Mouse (Mus musculus) MEL (cell line): ENCODE data around the gene Gm15319.
"Not testable (repeated sequence)": the region's sequence is repeated elsewhere in the genome, so short reads cannot be mapped to it uniquely, and the experiment has no call there.

Experiments used
- CTCF ChIP-seq, 3 experiments: IDR thresholded peaks in 2 of 3; conservative IDR thresholded peaks in 1 of 3; 2 replicates each; pipeline ENCODE4 v1.5.1; 2011 to 2012; ENCODE audit warnings: low read length in 3 of 3, low read depth in 2 of 3, mild to moderate bottlenecking in 2 of 3, improper control_type of control experiment in 1 of 3, inconsistent platforms in 1 of 3, mixed read lengths in 1 of 3, moderate library complexity in 1 of 3; ENCODE audit not compliant: control insufficient read depth in 1 of 3, insufficient read depth in 1 of 3, poor library complexity in 1 of 3, severe bottlenecking in 1 of 3
- EP300 ChIP-seq, 2 experiments: IDR thresholded peaks; 2 replicates each; pipeline ENCODE4 v1.6.1; 2011; ENCODE audit warnings: improper control_type of control experiment in 2 of 2, low read length in 2 of 2, low read depth in 1 of 2, mild to moderate bottlenecking in 1 of 2
- NRF1 ChIP-seq: IDR thresholded peaks from 2 replicates; pipeline ENCODE4 v1.6.1; 2014; ENCODE audit warnings: low read depth, mild to moderate bottlenecking, inconsistent platforms, low read length, improper control_type of control experiment, moderate library complexity; ENCODE audit not compliant: poor library complexity, insufficient read depth, severe bottlenecking
- POLR2A ChIP-seq, 2 experiments: IDR thresholded peaks; 2 replicates each; pipeline ENCODE4 v1.6.1; 2011 to 2012; ENCODE audit warnings: low read length in 2 of 2, mild to moderate bottlenecking in 2 of 2, control low read depth in 1 of 2, improper control_type of control experiment in 1 of 2, low read depth in 1 of 2, moderate library complexity in 1 of 2; ENCODE audit not compliant: control insufficient read depth in 1 of 2, insufficient read depth in 1 of 2, poor library complexity in 1 of 2
- POLR2AphosphoS2 ChIP-seq: IDR thresholded peaks from 2 replicates; pipeline ENCODE4 v1.6.1; 2011; ENCODE audit warnings: low read length, improper control_type of control experiment
- ZKSCAN1 ChIP-seq: IDR thresholded peaks from 2 replicates; pipeline ENCODE4 v1.6.1; 2012; ENCODE audit warnings: low read depth, mild to moderate bottlenecking, inconsistent platforms, low read length, improper control_type of control experiment, moderate library complexity

GRCm38 (mm10) chr8:20384990-20385389 lies 22.0 kb upstream of the Gm15319 start:
- TF ChIP-seq POLR2AphosphoS2; POLR2A (IDR thresholded peaks at IDR 0.05; ENCODE audit: control insufficient read depth in 1 of 2, insufficient read depth in 1 of 2, low read depth in 1 of 2, low read length in 2 of 2, poor library complexity in 1 of 2); CTCF (IDR thresholded peaks at IDR 0.05 in 2 of 3, conservative IDR thresholded peaks at IDR 0.05 in 1 of 3; ENCODE audit: control insufficient read depth in 1 of 3, insufficient read depth in 1 of 3, low read depth in 2 of 3, low read length in 3 of 3, poor library complexity in 1 of 3, severe bottlenecking in 1 of 3); EP300 (IDR thresholded peaks at IDR 0.05; ENCODE audit: low read depth in 1 of 2, low read length in 2 of 2); NRF1; ZKSCAN1: not testable (repeated sequence)
